Mouse (Mus musculus): ENCODE data around the gene Skp2. TPM values are rescaled to one million over a fixed set of nuclear protein-coding genes. Genes with fewer than 3 reads are reported as not detected.
A peak's percentile ranks its signal among the peaks of the same experiment; 100 is the strongest.

The Skp2 gene
- polyA plus RNA-seq, 1 experiment from 2014 or later: 76.9 TPM

GRCm38 (mm10) chr15:9070353-9070752, 84.9 kb downstream of the Skp2 start:
- DNase-seq (ENCODE audit: low spot score): no peak

GRCm38 (mm10) chr15:9068881-9069280, 86.3 kb downstream of the Skp2 start:
- H3K4me2 ChIP-seq (ENCODE audit: low read depth, low read length): no peak overlapping the region
- no peaks in the 10 kb centered on the region for H3K27me3 ChIP-seq (replicated peaks; ENCODE audit: control insufficient read depth, insufficient read depth, low read length)
- 90% methylated on average over 4 of the region's 4 CpGs for WGBS
- H3K9me3 ChIP-seq (ENCODE audit: control insufficient read depth, low read length): no peaks in the 10 kb centered on the region
- H3K36me3 ChIP-seq (ENCODE audit: control insufficient read depth, insufficient read depth, low read length): no peaks in the 10 kb centered on the region
- H3K4me1 ChIP-seq (ENCODE audit: control insufficient read depth, insufficient read depth, low read length): peaks cover 16% of the 10 kb centered on the region
- H3K27ac ChIP-seq (replicated peaks; ENCODE audit: low read depth, low read length): no peak overlapping the region
- ATAC-seq (ENCODE audit: low read depth) (no peak), DNase-seq (ENCODE audit: low spot score) (no peak)
- no peak overlapping the region for H3K9ac ChIP-seq (ENCODE audit: low read depth, low read length)
- H3K4me3 ChIP-seq (ENCODE audit: low read depth, low read length): no peak overlapping the region

More at GRCm38 (mm10) chr15:9070353-9070752, 84.9 kb downstream of the Skp2 start:
- no peaks in the 10 kb centered on the region for H3K9me3 ChIP-seq (ENCODE audit: control insufficient read depth, low read length)
- H3K27ac ChIP-seq (replicated peaks; ENCODE audit: low read depth, low read length): peak overlapping the region; percentile 85
- H3K4me3 ChIP-seq (ENCODE audit: low read depth, low read length): peak overlapping the region; percentile 88
- no peak for ATAC-seq (ENCODE audit: low read depth)
- 6% methylated on average over 3 of the region's 3 CpGs for WGBS
- H3K27me3 ChIP-seq (replicated peaks; ENCODE audit: control insufficient read depth, insufficient read depth, low read length): no peaks in the 10 kb centered on the region
- H3K4me1 ChIP-seq (ENCODE audit: control insufficient read depth, insufficient read depth, low read length): peaks cover 21% of the 10 kb centered on the region
- H3K36me3 ChIP-seq (ENCODE audit: control insufficient read depth, insufficient read depth, low read length): no peaks in the 10 kb centered on the region
- H3K9ac ChIP-seq (ENCODE audit: low read depth, low read length): peak overlapping the region; percentile 73
- H3K4me2 ChIP-seq (ENCODE audit: low read depth, low read length): peak overlapping the region; percentile 76

Other genes starting within 250 kb of the Skp2 start
- gene Ranbp3l, start 187.5 kb downstream of the Skp2 start, polyA plus RNA-seq (2014; fragmentation: Nextera tagmentation; extraction: Ambion mirVana): 5.7 and 6.8 TPM in 2 replicates
- 26.6 and 29.7 TPM in 2 replicates for gene Nadk2, start 84.2 kb downstream of the Skp2 start, polyA plus RNA-seq (2014; fragmentation: Nextera tagmentation; extraction: Ambion mirVana)
- 4.3 and 6.2 TPM in 2 replicates for gene Lmbrd2, start 14.9 kb downstream of the Skp2 start, polyA plus RNA-seq (2014; fragmentation: Nextera tagmentation; extraction: Ambion mirVana)
- gene Ugt3a1, start 121.5 kb upstream of the Skp2 start, polyA plus RNA-seq (2014; fragmentation: Nextera tagmentation; extraction: Ambion mirVana): not detected in 2 replicates
- gene Ugt3a2, start 180.1 kb upstream of the Skp2 start, polyA plus RNA-seq (2014; fragmentation: Nextera tagmentation; extraction: Ambion mirVana): not detected in 2 replicates

Measured in embryonic facial prominence, embryonic 14.5 days (tissue).